Comparison of ENCODE assay signal across 7 mouse cellular contexts in the genomic region with DNA sequence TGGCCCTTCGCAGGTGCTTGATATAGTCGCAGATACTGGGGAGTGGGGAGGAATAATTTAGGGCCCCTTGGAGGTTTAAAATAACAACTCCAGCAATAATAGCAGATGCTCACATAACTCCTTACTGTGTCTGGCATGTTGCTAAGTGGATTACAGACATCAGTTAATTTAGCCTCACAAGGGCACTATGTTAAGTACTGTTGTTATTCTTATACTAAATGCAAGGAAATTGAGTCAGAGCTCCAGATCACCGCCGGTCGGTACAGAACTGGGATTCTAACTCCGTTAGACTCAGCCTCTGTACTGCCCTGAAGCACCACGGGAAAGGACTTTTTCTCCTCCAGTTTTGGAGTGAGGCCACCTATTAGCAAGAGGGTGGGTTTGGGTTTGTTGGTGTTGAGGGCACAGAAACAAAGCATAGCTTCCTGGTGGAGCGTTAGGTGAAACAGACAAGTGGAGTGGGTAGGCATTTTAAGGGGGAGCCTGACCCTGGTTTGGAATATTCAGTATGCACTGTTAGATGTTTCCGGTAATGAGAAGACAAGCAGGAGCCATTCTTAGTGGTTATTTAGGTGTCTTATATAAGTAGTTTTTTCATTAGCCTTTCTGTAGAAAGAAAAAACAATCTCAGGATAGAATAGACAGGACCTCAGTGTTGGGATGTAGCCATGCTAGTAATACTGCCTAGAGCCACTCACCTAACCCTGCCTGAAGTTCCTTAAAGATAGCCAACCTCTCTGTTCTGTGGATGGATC. TPM values are rescaled to one million over a fixed set of nuclear protein-coding genes. Genes with fewer than 3 reads are reported as not detected.
DNase-seq lines count a peak whose midpoint lies in the region; ATAC-seq and TF ChIP-seq lines count a peak whose summit lies in the region.

No protein-coding gene starts in this region.

- peak overlapping the region; percentile 100 for H3K27ac ChIP-seq in CH12.LX (ENCODE audit: insufficient read depth, low read depth)
- peak overlapping the region; percentile 100 for H3K27ac ChIP-seq in heart, embryonic 14.5 days (replicated peaks in 1 of 2; ENCODE audit: control insufficient read depth in 1 of 2, insufficient read depth in 1 of 2, low read depth in 2 of 2, low read length in 2 of 2)
- peak overlapping the region; percentile 94 for H3K27ac ChIP-seq in liver, embryonic 12.5 days

- H3K4me3 ChIP-seq in CH12.LX (replicated peaks in 1 of 3; ENCODE audit: low read depth in 2 of 3, low read length in 2 of 3, poor library complexity in 1 of 3) (peak overlapping the region; percentile 88 to 100 (median 91)), E14TG2a.4 (replicated peaks; ENCODE audit: low read length) (peak overlapping the region; percentile 88)
- H3K4me3 ChIP-seq in heart, embryonic 14.5 days (ENCODE audit: control insufficient read depth in 1 of 2, insufficient read depth in 1 of 2, low read depth in 1 of 2, low read length in 2 of 2) = peak overlapping the region in 1 of 2 experiments; percentile 88; a peak in 3 of 4 replicates
- H3K4me3 ChIP-seq in liver, embryonic 12.5 days = no peak overlapping the region

- H3K4me1 ChIP-seq in CH12.LX (ENCODE audit: control insufficient read depth in 1 of 2, insufficient read depth in 2 of 2) (peaks cover 20 to 40% of the 10 kb centered on the region in 2 experiments), E14TG2a.4 (replicated peaks; ENCODE audit: low read depth, low read length) (peaks cover 59% of the 10 kb centered on the region)
- peaks cover 40 to 57% of the 10 kb centered on the region in 2 experiments for H3K4me1 ChIP-seq in heart, embryonic 14.5 days (ENCODE audit: control insufficient read depth in 2 of 2, insufficient read depth in 2 of 2, low read length in 2 of 2)
- H3K4me1 ChIP-seq in liver, embryonic 12.5 days = peaks cover 68% of the 10 kb centered on the region

- dilution Hi-C loops in CH12.LX (cut with MboI; ENCODE audit: extremely low pct_ligation_motif_present, extremely low pct_unique_long_range_greater_than_20kb, low sequenced_read_pairs) = no loop called here

- peak overlapping the region; percentile 95 for H3K9ac ChIP-seq in CH12.LX (ENCODE audit: insufficient read depth, low read depth)
- H3K9ac ChIP-seq in heart, embryonic 14.5 days (ENCODE audit: low read length) = peak overlapping the region; percentile 100
- 0 out of 2 replicates have a peak overlapping the region, but pooled peaks have one; percentile 88 for H3K9ac ChIP-seq in liver, embryonic 12.5 days

- TF ChIP-seq EP300 in CH12.LX (IDR thresholded peaks at IDR 0.05; ENCODE audit: low read length) = no peak

- peaks cover 99% of the 10 kb centered on the region for H3K79me2 ChIP-seq in CH12.LX (replicated peaks; ENCODE audit: control insufficient read depth, extremely low read depth, insufficient read depth, poor library complexity, severe bottlenecking)

- in situ Hi-C loops in CH12.LX (cut with MboI; ENCODE audit: low pct_ligation_motif_present, low pct_unique_long_range_greater_than_20kb, low sequenced_read_pairs) = no loop called here

- 43% methylated on average over 9 of the region's 9 CpGs for WGBS in heart, embryonic 14.5 days
- WGBS in liver, embryonic 12.5 days (ENCODE audit: insufficient replicate concordance) = 68% methylated on average over 9 of the region's 9 CpGs

- peaks cover 0 to 37% of the 10 kb centered on the region in 2 experiments for H3K36me3 ChIP-seq in CH12.LX (replicated peaks in 1 of 2; ENCODE audit: control insufficient read depth in 1 of 2, insufficient read depth in 1 of 2, low read length in 1 of 2)
- H3K36me3 ChIP-seq in E14TG2a.4 (ENCODE audit: insufficient read depth, low read length) = peaks cover 43% of the 10 kb centered on the region
- H3K36me3 ChIP-seq in heart, embryonic 14.5 days (ENCODE audit: control insufficient read depth, insufficient read depth, low read length) = no peaks in the 10 kb centered on the region
- peaks cover 19% of the 10 kb centered on the region for H3K36me3 ChIP-seq in liver, embryonic 12.5 days

- peak overlapping the region; percentile 78 for H3K4me2 ChIP-seq in CH12.LX (ENCODE audit: insufficient read depth, low read depth, poor library complexity, severe bottlenecking)
- H3K4me2 ChIP-seq in heart, embryonic 14.5 days (ENCODE audit: low read length) = peak overlapping the region; percentile 71
- peak overlapping the region; percentile 90 for H3K4me2 ChIP-seq in liver, embryonic 12.5 days

- TF ChIP-seq POLR2A in CH12.LX (IDR thresholded peaks at IDR 0.05; ENCODE audit: low read depth, low read length) = 0 out of 2 replicates have a peak, but pooled peaks have one; percentile 1

- ATAC-seq in heart, embryonic 14.5 days (ENCODE audit: insufficient number of reproducible peaks, insufficient read depth, low FRiP score, low read depth) = no peak
- no peak for ATAC-seq in liver, embryonic 12.5 days

- peak; percentile 16 for DNase-seq in CH12.LX (ENCODE audit: extremely low read depth)
- DNase-seq in c-Kit-positive CD71-positive TER-119-positive erythroid progenitor cells, embryonic 14.5 days (ENCODE audit: low spot score) = no peak
- no peak for DNase-seq in layer of hippocampus, adult 8-10 months (ENCODE audit: low spot score in 2 of 2)
- no peak for DNase-seq in T-cell, adult 2 months (ENCODE audit: low spot score)

- no peak for TF ChIP-seq RAD21 in CH12.LX (IDR thresholded peaks at IDR 0.05; ENCODE audit: low read depth, low read length)

- H3K27me3 ChIP-seq in CH12.LX (replicated peaks) = no peaks in the 10 kb centered on the region
- no peaks in the 10 kb centered on the region for H3K27me3 ChIP-seq in E14TG2a.4 (ENCODE audit: insufficient read depth, low read length)
- H3K27me3 ChIP-seq in heart, embryonic 14.5 days (ENCODE audit: control insufficient read depth, insufficient read depth, low read length) = no peaks in the 10 kb centered on the region
- H3K27me3 ChIP-seq in liver, embryonic 12.5 days (replicated peaks) = no peaks in the 10 kb centered on the region

- H3K9me3 ChIP-seq in CH12.LX (replicated peaks; ENCODE audit: low read length) (no peaks in the 10 kb centered on the region), E14TG2a.4 (ENCODE audit: low read length) (no peaks in the 10 kb centered on the region)
- H3K9me3 ChIP-seq in heart, embryonic 14.5 days (ENCODE audit: control insufficient read depth, low read length) = no peaks in the 10 kb centered on the region
- H3K9me3 ChIP-seq in liver, embryonic 12.5 days (replicated peaks) = no peaks in the 10 kb centered on the region

- no peak for TF ChIP-seq CTCF in CH12.LX (conservative IDR thresholded peaks at IDR 0.05 in 1 of 2, IDR thresholded peaks at IDR 0.05 in 1 of 2; ENCODE audit: low read depth in 2 of 2, low read length in 2 of 2)
- TF ChIP-seq CTCF in E14TG2a.4 (conservative IDR thresholded peaks at IDR 0.05; ENCODE audit: low read length) = no peak

TF ChIP-seq in CH12.LX, 34 proteins besides CTCF, POLR2A, EP300 and RAD21:
- TF ChIP-seq ZNF384 (IDR thresholded peaks at IDR 0.05; ENCODE audit: low read depth, low read length) (no peak), GABPA (IDR thresholded peaks at IDR 0.05; ENCODE audit: insufficient replicate concordance, low read depth, low read length) (no peak), MYC (IDR thresholded peaks at IDR 0.05; ENCODE audit: low read depth, low read length) (no peak), KAT2A (IDR thresholded peaks at IDR 0.05; ENCODE audit: insufficient replicate concordance, low read length) (0 out of 2 replicates have a peak, but pooled peaks have one; percentile 12), CHD1 (IDR thresholded peaks at IDR 0.05; ENCODE audit: low read depth, low read length) (0 out of 2 replicates have a peak, but pooled peaks have one; percentile 78), POLR2AphosphoS2 (IDR thresholded peaks at IDR 0.05; ENCODE audit: low read depth, low read length) (peak; percentile 90), USF2 (conservative IDR thresholded peaks at IDR 0.05; ENCODE audit: low read depth, low read length) (no peak)

RNA-seq across cellular contexts. Expression of a gene that starts 4.7 kb away (rescaled TPM):
- total RNA-seq in CH12.LX (2012; rRNA removed) (585 and 608 TPM in 2 replicates), CH12.LX (2014; rRNA removed) (809 and 869 TPM in 2 replicates)
- polyA plus RNA-seq in CH12.LX (2012; ENCODE audit: insufficient read length, low read depth) = 1,207 and 1,391 TPM in 2 replicates
- 92.8 and 109 TPM in 2 replicates for polyA plus RNA-seq in heart, embryonic 14.5 days (2014; fragmentation: Nextera tagmentation; extraction: Ambion mirVana)
- 112 and 122 TPM in 2 replicates for polyA plus RNA-seq in liver, embryonic 12.5 days (2016; fragmentation: Nextera tagmentation; extraction: Ambion mirVana)
- total RNA-seq in layer of hippocampus, adult 8-10 months (2022) = 100 to 1,000 TPM; 303 to 406 (median 351) TPM
